Mouse (Mus musculus) cerebellum, postnatal 10 days (tissue): ENCODE measurements around the gene Zfp1.
A peak's percentile ranks its signal among the peaks of the same experiment; 100 is the strongest.

Experiments
- DNase-seq, 2 experiments: peaks; one replicate each; pipeline ENCODE4 v3.0.0; 2021; ENCODE audit warnings: mixed read lengths in 2 of 2

The Zfp1 gene

GRCm38 (mm10) chr8:111714295-111714694 lies 71.1 kb downstream of the Zfp1 start:
- DNase-seq: no peak

DNA sequence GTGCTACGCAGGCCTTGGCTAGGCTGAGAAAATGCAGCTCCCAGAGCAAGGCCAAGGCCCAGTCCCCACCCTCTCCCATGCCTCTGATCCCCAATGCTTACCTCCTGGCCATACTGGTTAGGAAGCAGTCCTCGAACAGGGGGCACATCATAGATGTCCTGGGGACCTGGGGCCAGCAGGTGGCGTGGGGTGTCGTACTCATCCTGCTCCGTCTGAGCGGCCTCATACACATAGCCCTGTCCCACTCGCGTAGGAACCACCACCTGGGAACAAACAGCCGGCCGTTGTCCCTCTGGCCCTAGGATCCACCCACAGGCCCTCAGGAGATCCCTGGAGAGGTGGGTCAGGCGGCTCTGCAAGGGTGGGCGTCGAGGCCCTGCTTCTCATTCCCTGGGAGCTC lies 72.3 kb downstream of the Zfp1 start:
- peak in 1 of 2 experiments; percentile 44 for DNase-seq

GRCm38 (mm10) chr8:111716603-111717487 lies 73.6 kb downstream of the Zfp1 start:
- DNase-seq: peak; percentile 95 to 96

DNA sequence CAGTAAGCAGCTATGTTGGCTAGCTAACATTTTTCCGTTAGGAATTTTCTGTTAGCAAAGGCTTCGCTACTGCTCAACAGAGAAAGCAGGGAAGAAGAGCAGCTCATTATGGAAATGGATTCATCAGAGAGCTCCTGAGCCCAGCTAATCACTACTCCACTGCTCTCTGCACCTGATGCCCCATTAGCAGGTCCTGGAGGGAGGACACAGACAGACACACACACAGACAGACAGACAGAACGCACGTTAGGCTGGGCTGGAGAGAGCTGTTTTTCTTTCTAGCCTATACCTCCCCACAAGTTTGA lies 74.2 kb downstream of the Zfp1 start:
- no peak for DNase-seq

GRCm38 (mm10) chr8:111717866-111718265 lies 74.7 kb downstream of the Zfp1 start:
- DNase-seq: peak; percentile 64 to 69

DNA sequence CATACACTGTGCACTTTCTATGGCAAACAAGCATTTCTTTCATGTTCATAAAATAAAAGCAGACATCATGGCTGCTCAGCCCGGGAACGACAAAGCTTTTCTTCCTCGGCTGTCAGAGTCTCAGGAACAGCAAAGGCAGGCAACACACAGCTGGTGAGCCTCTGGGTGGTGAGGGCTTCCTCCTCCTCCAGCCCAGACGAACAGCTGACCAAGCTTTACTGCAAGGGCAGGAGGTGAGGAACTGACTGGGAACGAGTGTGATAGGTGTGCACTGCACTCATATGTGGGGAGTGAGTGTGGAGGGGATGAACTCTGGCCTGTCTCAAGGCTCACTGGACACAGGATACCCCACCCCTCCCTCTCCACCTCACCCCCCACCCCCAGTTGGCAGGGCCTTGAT lies 75.7 kb downstream of the Zfp1 start:
- peak in 1 of 2 experiments; percentile 13 for DNase-seq

DNA sequence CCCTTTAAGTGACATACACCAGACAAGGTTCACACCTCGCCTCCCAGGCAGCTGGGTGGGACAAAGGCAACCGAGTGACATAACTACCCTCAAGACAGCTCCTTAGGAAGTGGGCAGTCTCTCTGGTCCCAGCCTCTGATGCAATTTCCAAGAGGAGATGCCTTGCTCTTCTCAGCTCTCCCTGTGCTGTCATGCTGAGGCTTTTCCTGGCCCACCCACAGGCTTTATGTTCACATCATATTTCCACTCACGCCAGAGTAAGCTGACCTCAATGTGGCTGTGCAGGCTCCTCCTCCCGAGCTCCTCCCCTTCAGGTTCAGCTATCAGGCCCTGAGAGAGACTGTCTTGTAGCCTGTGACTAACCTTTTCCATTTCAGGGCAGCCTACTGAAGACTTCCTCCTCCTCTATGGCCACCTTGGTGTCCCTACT lies 76.9 kb downstream of the Zfp1 start:
- no peak for DNase-seq
